Mouse (Mus musculus) hindbrain, embryonic 14.5 days (tissue): ENCODE measurements at regions not wholly inside any gene's neighbourhood (a gene's known extent, or its start where the extent isn't known, plus 50 kb on each side); places are given as distances from the start of the nearest gene placed in this dataset.

Source experiments
- ATAC-seq: fragments of 200-750 bp; cut with Nextera tagmentation; 2 replicates; pipeline ENCODE4 v1.8.0; 2017; ENCODE audit warnings: moderate number of reproducible peaks, mild to moderate bottlenecking, moderate TSS enrichment, moderate library complexity; ENCODE audit not compliant: low FRiP score
- DNase-seq: peaks from one replicate; pipeline ENCODE4 v3.0.0-alpha.2; 2015; ENCODE audit warnings: low spot score
- H3K27ac ChIP-seq: fragments of 300-500 bp; sonication (generic); 2 replicates; pipeline ENCODE4 v1.5.1; 2014; ENCODE audit warnings: mild to moderate bottlenecking, moderate library complexity
- H3K27me3 ChIP-seq: fragments of 300-500 bp; sonication (generic); 2 replicates; pipeline ENCODE4 v1.6.1; 2014; ENCODE audit warnings: mild to moderate bottlenecking, low read length, mixed read lengths; ENCODE audit not compliant: control insufficient read depth, insufficient read depth
- H3K36me3 ChIP-seq: fragments of 300-500 bp; sonication (generic); replicated peaks from 2 replicates; pipeline ENCODE4 v1.6.1; 2014; ENCODE audit not compliant: control insufficient read depth, insufficient read depth
- H3K4me1 ChIP-seq: fragments of 300-500 bp; sonication (generic); replicated peaks from 2 replicates; pipeline ENCODE4 v1.6.1; 2014; ENCODE audit warnings: antibody characterized with exemption, low read length, mixed read lengths; ENCODE audit not compliant: control insufficient read depth, insufficient read depth
- H3K4me2 ChIP-seq: fragments of 300-500 bp; sonication (generic); replicated peaks from 2 replicates; pipeline ENCODE4 v1.6.1; 2014; ENCODE audit warnings: mild to moderate bottlenecking, moderate library complexity
- H3K4me3 ChIP-seq: fragments of 300-500 bp; sonication (generic); replicated peaks from 2 replicates; pipeline ENCODE4 v1.5.1; 2014; ENCODE audit warnings: mild to moderate bottlenecking, low read length
- H3K9ac ChIP-seq: fragments of 300-500 bp; sonication (generic); 2 replicates; pipeline ENCODE4 v1.6.1; 2014
- H3K9me3 ChIP-seq: fragments of 300-500 bp; sonication (generic); 2 replicates; pipeline ENCODE4 v1.6.1; 2016; ENCODE audit warnings: low read length; ENCODE audit not compliant: control insufficient read depth
- WGBS: fragments of 180-500 bp; shearing (Covaris S2); extraction: QIAGEN DNeasy Blood & Tissue Kit; methylation state at CpG from one replicate; pipeline ENCODE4 v1.1.7; 2014; 5-methylcytosine and 5-hydroxymethylcytosine counted together

DNA sequence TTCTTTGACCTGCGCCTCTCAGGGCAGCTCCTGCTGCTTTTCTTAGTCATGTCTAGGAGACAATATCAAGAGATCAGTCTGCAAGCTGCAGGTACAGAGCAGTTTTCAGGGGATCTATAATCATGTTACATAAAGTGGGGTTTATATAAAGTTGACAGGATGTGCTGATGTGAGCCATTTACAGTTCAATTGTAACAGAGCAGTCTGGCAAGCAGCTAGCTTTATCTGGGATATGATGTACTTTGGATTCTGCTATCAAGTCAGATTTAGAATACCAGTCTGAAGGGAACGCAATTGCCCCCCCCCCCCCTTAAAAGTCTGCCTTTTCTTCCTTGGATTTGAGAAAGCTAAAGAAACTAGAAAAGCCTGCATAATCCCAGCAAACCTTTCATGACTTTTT is 77.6 kb upstream of the Acvr2a start:
- no peak overlapping the region for H3K4me2 ChIP-seq
- H3K4me1 ChIP-seq: no peaks in the 10 kb centered on the region
- H3K4me3 ChIP-seq: no peak overlapping the region
- DNase-seq (no peak), ATAC-seq (no peak)
- no peaks in the 10 kb centered on the region for H3K27me3 ChIP-seq
- WGBS: 66% methylated on average over 2 of the region's 2 CpGs
- H3K27ac ChIP-seq: no peak overlapping the region
- no peaks in the 10 kb centered on the region for H3K36me3 ChIP-seq
- no peak overlapping the region for H3K9ac ChIP-seq
- H3K9me3 ChIP-seq: no peaks in the 10 kb centered on the region
